Mouse (Mus musculus): Measurements from ENCODE around the gene Rp2. TPM values are rescaled to one million over a fixed set of nuclear protein-coding genes. Genes with fewer than 3 reads are reported as not detected.

Rp2 gene
- polyA plus RNA-seq (2017; shearing (Covaris generic)): 16.5 TPM

DNA sequence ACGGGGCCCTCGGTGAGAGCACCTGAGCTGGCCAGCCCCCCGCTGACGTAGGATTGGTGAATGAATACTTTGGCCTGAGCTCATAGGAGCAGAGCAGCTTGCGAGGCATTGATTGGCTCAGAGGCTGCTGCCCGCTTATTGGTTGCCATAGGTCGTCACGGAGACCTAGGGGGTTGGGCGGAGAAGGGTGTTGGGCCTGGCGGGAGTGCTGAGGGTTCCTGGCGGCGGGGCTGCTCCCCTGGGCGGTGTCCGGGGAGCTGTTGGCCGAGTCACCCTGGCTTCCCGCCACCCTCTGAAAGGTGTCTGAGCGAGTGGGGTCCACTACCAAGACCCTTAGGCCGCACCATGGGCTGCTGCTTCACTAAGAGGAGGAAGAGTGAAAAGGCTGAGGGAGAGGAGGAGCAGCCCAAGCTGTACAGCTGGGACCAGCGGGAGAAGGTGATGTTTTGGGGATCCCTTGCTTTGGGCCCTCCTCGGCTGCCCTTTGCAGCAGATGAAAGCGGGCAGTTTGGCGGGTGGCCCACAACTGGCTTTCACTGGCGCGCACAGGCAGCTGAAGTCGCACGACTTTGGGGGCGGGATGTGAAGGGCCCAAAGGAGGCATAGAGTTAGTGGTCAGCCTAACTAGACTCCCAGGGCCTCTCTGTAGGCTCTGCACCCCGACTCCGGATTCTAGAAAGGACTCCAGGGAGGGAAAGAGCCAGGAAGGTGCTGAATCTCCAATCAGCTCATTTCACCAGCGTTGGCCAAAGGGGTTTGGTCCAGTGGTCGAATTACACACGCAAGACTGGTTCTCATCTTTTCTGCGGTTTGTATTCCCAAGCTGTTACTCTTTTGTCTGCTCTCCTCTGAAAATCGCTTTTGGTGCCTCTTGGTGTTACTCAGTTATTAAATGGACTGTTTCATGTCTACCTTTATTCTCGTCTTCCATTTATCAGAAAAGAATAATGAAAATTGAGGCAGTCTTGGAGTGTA lies at the start of gene Rp2:
Rp2 (plus strand) TSS at position 91 of the 975 bp plus-strand sequence.

DNA sequence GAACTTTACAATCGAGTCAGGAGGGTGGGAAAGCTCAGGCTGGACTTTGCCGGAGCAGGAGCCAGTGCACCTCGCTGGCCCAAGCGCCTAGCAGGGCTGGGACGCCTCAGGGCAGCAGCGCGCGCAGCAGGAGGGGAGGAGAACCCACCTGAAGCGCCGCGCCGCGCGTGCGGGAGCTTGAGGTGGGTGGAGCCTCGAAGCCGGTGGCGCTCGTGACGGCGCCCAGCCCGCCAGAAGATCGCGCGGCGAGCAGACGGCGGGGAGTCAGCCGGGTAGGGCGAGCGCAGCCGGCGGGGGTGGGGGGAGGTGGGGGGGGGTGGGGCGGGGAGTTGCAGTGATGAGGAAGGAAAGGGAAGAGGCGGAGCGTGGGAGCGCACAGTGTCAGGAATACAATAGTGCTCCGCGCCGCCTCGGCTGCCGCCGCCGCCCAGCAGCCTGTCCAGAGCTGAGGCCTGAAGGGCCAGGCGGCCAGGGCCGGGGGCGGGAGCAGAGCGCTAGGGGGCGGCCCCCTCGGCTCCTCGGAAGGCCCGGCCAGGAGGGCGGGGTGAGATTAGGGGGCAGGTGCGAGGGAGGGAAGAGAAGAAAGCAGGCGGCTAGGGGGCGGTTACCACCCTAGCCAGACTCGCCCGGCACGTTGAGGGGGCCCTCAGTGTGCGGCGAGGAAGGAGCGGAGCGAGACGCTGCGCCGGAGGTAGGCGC lies 61.0 kb downstream of the Rp2 start, which contains the start of gene Jade3:
Jade3 (plus strand) TSS at position 549 of the 699 bp plus-strand sequence.

Other genes with a start within 250 kb of the Rp2 start
- gene Slc9a7, start 72.7 kb upstream of the Rp2 start, polyA plus RNA-seq (2017; shearing (Covaris generic)): 14.0 TPM
- 3.3 TPM for gene Jade3, start 61.2 kb downstream of the Rp2 start, polyA plus RNA-seq (2017; shearing (Covaris generic))
- gene Rgn, start 185.3 kb downstream of the Rp2 start, polyA plus RNA-seq (2017; shearing (Covaris generic)): not detected

Measured in activated CD4-positive, CD25-positive, alpha-beta regulatory T cell, adult 9 weeks (primary cell).